Mouse (Mus musculus) C2C12 (cell line): ENCODE measurements around the gene Rp9. TPM values are rescaled to one million over a fixed set of nuclear protein-coding genes. Genes with fewer than 3 reads are reported as not detected.

Source experiments
- H3K27me3 ChIP-seq: one replicate; pipeline ENCODE4 v1.6.1; 2011; ENCODE audit not compliant: control insufficient read depth, insufficient read depth, insufficient read length
- H3K36me3 ChIP-seq: one replicate; pipeline ENCODE4 v1.6.1; 2011; ENCODE audit not compliant: control insufficient read depth, insufficient read depth
- H3K4me3 ChIP-seq: one replicate; pipeline ENCODE4 v1.5.1; 2011; ENCODE audit warnings: mild to moderate bottlenecking, control low read depth; ENCODE audit not compliant: poor library complexity, insufficient read depth, severe bottlenecking
- H3K79me2 ChIP-seq: one replicate; pipeline ENCODE4 v1.6.1; 2011; ENCODE audit not compliant: control insufficient read depth, insufficient read depth
- H3K79me3 ChIP-seq: one replicate; pipeline ENCODE4 v1.6.1; 2011; ENCODE audit warnings: low read depth, control low read depth
- H3ac ChIP-seq: one replicate; pipeline ENCODE3; 2011; ENCODE audit warnings: low read depth; ENCODE audit not compliant: control insufficient read depth, insufficient read length
- CEBPB ChIP-seq: IDR thresholded peaks from one replicate; pipeline ENCODE4 v1.6.1; 2011; ENCODE audit warnings: low read depth, mild to moderate bottlenecking, control low read depth, moderate library complexity
- CTCF ChIP-seq: IDR thresholded peaks from one replicate; pipeline ENCODE4 v1.5.1; 2011; ENCODE audit not compliant: control insufficient read depth, insufficient read depth, insufficient read length
- FOSL1 ChIP-seq: IDR thresholded peaks from one replicate; pipeline ENCODE4 v1.8.0; 2011; ENCODE audit warnings: mild to moderate bottlenecking, low read length; ENCODE audit not compliant: poor library complexity, insufficient read depth, severe bottlenecking
- MAX ChIP-seq: IDR thresholded peaks from one replicate; pipeline ENCODE4 v1.6.1; 2011; ENCODE audit warnings: mild to moderate bottlenecking, control low read depth
- MYOD1 ChIP-seq: IDR thresholded peaks from one replicate; pipeline ENCODE4 v1.6.1; 2011; ENCODE audit warnings: low read depth; ENCODE audit not compliant: control insufficient read depth, insufficient read length
- MYOG ChIP-seq: IDR thresholded peaks from one replicate; pipeline ENCODE4 v1.6.1; 2011; ENCODE audit not compliant: control insufficient read depth, insufficient read length; ENCODE audit errors: extremely low read depth
- USF1 ChIP-seq: IDR thresholded peaks from one replicate; pipeline ENCODE4 v1.6.1; 2011; ENCODE audit warnings: low read depth, mild to moderate bottlenecking, control low read depth, moderate library complexity
- polyA plus RNA-seq: library from polyadenylated mRNA; unstranded; fragments of >200 nt; fragmentation: generic; extraction: Trizol; gene quantifications from one replicate; pipeline ENCODE4 v1.2.1, GENCODE M21; 2012; ENCODE audit warnings: missing spikeins

The Rp9 gene
- polyA plus RNA-seq, 1 experiment: 58.5 TPM

GRCm38 (mm10) chr9:22443157-22443556 lies 26.4 kb downstream of the Rp9 start:
- Histone ChIP-seq H3ac (no peak overlapping the region), H3K79me3 (no peaks in the 10 kb centered on the region), H3K79me2 (no peaks in the 10 kb centered on the region), H3K27me3 (no peaks in the 10 kb centered on the region), H3K36me3 (peaks cover 9% of the 10 kb centered on the region), H3K4me3 (no peak overlapping the region)
- TF ChIP-seq MAX (no peak), MYOG (no peak), MYOD1 (no peak), CEBPB (no peak), CTCF (no peak), FOSL1 (no peak), USF1 (no peak)

DNA sequence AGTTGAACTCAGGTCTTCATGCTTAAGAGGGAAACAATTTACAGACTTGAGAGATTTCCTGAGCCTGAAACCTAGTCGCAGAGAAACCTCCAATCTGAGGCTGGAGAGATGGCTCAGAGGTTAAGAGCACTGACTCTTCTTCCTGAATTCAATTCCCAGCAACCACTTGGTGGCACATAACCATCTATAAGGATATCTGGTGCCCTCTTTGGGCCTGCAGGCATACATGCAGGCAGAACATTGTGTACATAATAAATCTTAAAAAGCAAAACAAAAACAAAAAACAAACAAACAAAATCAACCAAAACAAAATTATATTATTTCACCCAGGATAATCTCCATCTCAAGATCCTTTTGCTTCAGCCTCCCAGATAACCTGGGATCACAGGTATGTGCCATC lies 30.7 kb downstream of the Rp9 start:
- H3ac ChIP-seq: no peak overlapping the region
- H3K4me3 ChIP-seq: no peak overlapping the region
- H3K79me2 ChIP-seq: no peaks in the 10 kb centered on the region
- H3K79me3 ChIP-seq: no peaks in the 10 kb centered on the region
- no peaks in the 10 kb centered on the region for H3K27me3 ChIP-seq
- H3K36me3 ChIP-seq: no peaks in the 10 kb centered on the region
- TF ChIP-seq MYOG: no peak
- TF ChIP-seq CEBPB: no peak
- TF ChIP-seq CTCF: no peak
- TF ChIP-seq MAX: no peak
- no peak for TF ChIP-seq FOSL1

- TF ChIP-seq FOSL1 (no peak), CEBPB (no peak), MYOG (no peak), MAX (no peak), USF1 (no peak), CTCF (no peak), MYOD1 (no peak)
- no peaks in the 10 kb centered on the region for H3K36me3 ChIP-seq
- no peaks in the 10 kb centered on the region for H3K27me3 ChIP-seq
- H3K79me2 ChIP-seq: no peaks in the 10 kb centered on the region
- H3K79me3 ChIP-seq: no peaks in the 10 kb centered on the region
- no peak overlapping the region for H3K4me3 ChIP-seq
- H3ac ChIP-seq: no peak overlapping the region
These were observed 35.4 kb downstream of the Rp9 start for GRCm38 (mm10) chr9:22434101-22434500.

GRCm38 (mm10) chr9:22433221-22433620 lies 36.3 kb downstream of the Rp9 start:
- H3ac ChIP-seq: no peak overlapping the region
- no peak overlapping the region for H3K4me3 ChIP-seq
- no peaks in the 10 kb centered on the region for H3K79me2 ChIP-seq
- H3K36me3 ChIP-seq: no peaks in the 10 kb centered on the region
- TF ChIP-seq CEBPB (no peak), CTCF (no peak), MYOD1 (no peak), USF1 (no peak), FOSL1 (no peak), MYOG (no peak), MAX (no peak)
- no peaks in the 10 kb centered on the region for H3K27me3 ChIP-seq
- no peaks in the 10 kb centered on the region for H3K79me3 ChIP-seq

- no peaks in the 10 kb centered on the region for H3K36me3 ChIP-seq
These were observed 39.2 kb downstream of the Rp9 start for GRCm38 (mm10) chr9:22430315-22430840.

More at GRCm38 (mm10) chr9:22430315-22430840, 39.2 kb downstream of the Rp9 start:
- no peaks in the 10 kb centered on the region for H3K27me3 ChIP-seq
- H3K79me2 ChIP-seq: no peaks in the 10 kb centered on the region
- no peak overlapping the region for H3K4me3 ChIP-seq
- H3K79me3 ChIP-seq: no peaks in the 10 kb centered on the region
- TF ChIP-seq USF1 (no peak), MYOG (no peak), MYOD1 (no peak), FOSL1 (no peak), MAX (no peak), CEBPB (no peak), CTCF (no peak)
- H3ac ChIP-seq: no peak overlapping the region
